Mouse (Mus musculus) cerebellum, adult 11 months (tissue): ENCODE data around the gene Myl4.

Source experiments
- DNase-seq: peaks from one replicate; pipeline ENCODE4 v3.0.0; 2022

Gene Myl4

GRCm38 (mm10) chr11:104637010-104637409 is 86.5 kb downstream of the Myl4 start:
- DNase-seq = no peak

GRCm38 (mm10) chr11:104638006-104638405 is 87.5 kb downstream of the Myl4 start:
- no peak for DNase-seq

- DNase-seq = no peak
Observed at GRCm38 (mm10) chr11:104638906-104639305, 88.4 kb downstream of the Myl4 start.

- DNase-seq = no peak
Observed at GRCm38 (mm10) chr11:104639634-104640033, 89.2 kb downstream of the Myl4 start.

GRCm38 (mm10) chr11:104640894-104641293 is 90.4 kb downstream of the Myl4 start:
- DNase-seq = no peak

- no peak for DNase-seq
Observed at GRCm38 (mm10) chr11:104643236-104643635, 92.8 kb downstream of the Myl4 start.
